Mouse (Mus musculus) lung, postnatal 0 days (tissue): Measurements from ENCODE around the gene Srpr. TPM values are rescaled to one million over a fixed set of nuclear protein-coding genes. Genes with fewer than 3 reads are reported as not detected.

Experiments used
- ATAC-seq: fragments of 200-750 bp; cut with Nextera tagmentation; 2 replicates; pipeline ENCODE4 v1.8.0; 2017; ENCODE audit warnings: moderate library complexity
- DNase-seq: peaks from one replicate; pipeline ENCODE4 v3.0.0-alpha.2; 2016; ENCODE audit warnings: low spot score
- H3K27ac ChIP-seq: fragments of 300-500 bp; sonication (generic); 2 replicates; pipeline ENCODE4 v1.5.1; 2014; ENCODE audit warnings: antibody characterized with exemption, mild to moderate bottlenecking, low read length, mixed read lengths
- H3K27me3 ChIP-seq: fragments of 300-500 bp; sonication (generic); replicated peaks from 2 replicates; pipeline ENCODE4 v1.6.1; 2014; ENCODE audit warnings: low read length, mixed read lengths; ENCODE audit not compliant: insufficient read depth
- H3K36me3 ChIP-seq: fragments of 300-500 bp; sonication (generic); 2 replicates; pipeline ENCODE4 v1.6.1; 2014; ENCODE audit warnings: low read length, mixed read lengths; ENCODE audit not compliant: insufficient read depth
- H3K4me1 ChIP-seq: fragments of 300-500 bp; sonication (generic); 2 replicates; pipeline ENCODE4 v1.6.1; 2014; ENCODE audit warnings: antibody characterized with exemption, low read depth, low read length, mixed read lengths; ENCODE audit not compliant: insufficient read depth
- H3K4me2 ChIP-seq: fragments of 300-500 bp; sonication (generic); replicated peaks from 2 replicates; pipeline ENCODE4 v1.6.1; 2014; ENCODE audit warnings: low read depth, mild to moderate bottlenecking, low read length, moderate library complexity, mixed read lengths
- H3K4me3 ChIP-seq: fragments of 300-500 bp; sonication (generic); 2 replicates; pipeline ENCODE4 v1.5.1; 2014; ENCODE audit warnings: low read depth, low read length
- H3K9ac ChIP-seq: fragments of 300-500 bp; sonication (generic); replicated peaks from 2 replicates; pipeline ENCODE4 v1.6.1; 2014; ENCODE audit warnings: low read depth, mild to moderate bottlenecking
- H3K9me3 ChIP-seq: fragments of 300-500 bp; sonication (generic); 2 replicates; pipeline ENCODE4 v1.6.1; 2016; ENCODE audit warnings: low read length, mixed read lengths
- CTCF ChIP-seq: IDR thresholded peaks from 2 replicates; pipeline ENCODE4 v1.5.1; 2016; ENCODE audit warnings: antibody characterized with exemption, mild to moderate bottlenecking
- EP300 ChIP-seq: IDR thresholded peaks from 2 replicates; pipeline ENCODE4 v1.6.1; 2016; ENCODE audit warnings: antibody characterized with exemption, mild to moderate bottlenecking, control low read depth
- WGBS: fragments of 180-500 bp; shearing (Covaris S2); extraction: QIAGEN DNeasy Blood & Tissue Kit; methylation state at CpG from one replicate; pipeline ENCODE4 v1.1.7; 2014; 5-methylcytosine and 5-hydroxymethylcytosine counted together
- polyA plus RNA-seq: library from polyadenylated mRNA; unstranded; fragments of >200 nt; fragmentation: Nextera tagmentation; extraction: Ambion mirVana; gene quantifications from 2 replicates; pipeline ENCODE4 v1.2.1, GENCODE M21; 2015

The Srpr gene
- polyA plus RNA-seq, 1 experiment from 2014 or later, result 125 TPM

DNA sequence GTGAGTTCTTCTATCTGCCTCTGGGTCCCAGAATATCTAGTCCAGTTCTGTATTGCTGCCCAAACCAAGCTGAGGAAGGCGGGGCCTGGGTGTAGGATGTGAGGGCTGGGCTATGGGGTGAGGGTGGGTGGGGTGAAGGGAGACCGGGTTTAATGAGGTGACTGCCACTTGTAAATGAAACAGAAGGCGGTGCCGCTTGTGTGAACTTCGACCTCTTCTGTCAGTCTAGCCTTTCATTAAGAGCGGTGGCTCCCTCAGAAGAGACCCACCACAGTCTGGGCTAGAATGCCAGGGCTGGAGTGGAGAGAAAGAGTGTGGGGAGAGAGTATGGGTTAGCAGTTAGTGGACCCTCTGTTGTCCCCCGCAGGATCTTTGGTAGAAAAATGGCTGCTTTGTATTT, 90.0 kb downstream of the Srpr start:
- ATAC-seq, result no peak; the same call in 1 of the 2 replicates

GRCm38 (mm10) chr9:35290417-35290816, 90.4 kb downstream of the Srpr start:
- Histone ChIP-seq H3K27ac (no peak overlapping the region), H3K9ac (no peak overlapping the region), H3K4me3 (no peak overlapping the region), H3K4me2 (no peak overlapping the region), H3K4me1 (no peaks in the 10 kb centered on the region), H3K36me3 (no peaks in the 10 kb centered on the region), H3K27me3 (0 out of 2 replicates have a peak, but pooled peaks cover 4% of the 10 kb centered on the region), H3K9me3 (no peaks in the 10 kb centered on the region)
- no peak for ATAC-seq
- DNase-seq, result no peak
- no peak for TF ChIP-seq EP300
- TF ChIP-seq CTCF, result no peak
- 95% methylated on average over 3 of the region's 3 CpGs for WGBS

More for the DNA sequence above, 90.0 kb downstream of the Srpr start:
- no peak overlapping the region for H3K27ac ChIP-seq
- H3K36me3 ChIP-seq, result no peaks in the 10 kb centered on the region
- H3K4me3 ChIP-seq, result no peak overlapping the region
- no peak overlapping the region for H3K9ac ChIP-seq
- H3K27me3 ChIP-seq, result 0 out of 2 replicates have a peak, but pooled peaks cover 4% of the 10 kb centered on the region
- no peaks in the 10 kb centered on the region for H3K9me3 ChIP-seq
- H3K4me2 ChIP-seq, result no peak overlapping the region
- no peak for DNase-seq
- WGBS, result 38% methylated on average over 7 of the region's 7 CpGs
- H3K4me1 ChIP-seq, result no peaks in the 10 kb centered on the region
- TF ChIP-seq CTCF (no peak), EP300 (no peak)

- H3K36me3 ChIP-seq, result no peaks in the 10 kb centered on the region
- WGBS, result 51% methylated on average over 4 of the region's 4 CpGs
- DNase-seq (no peak), ATAC-seq (no peak)
- no peak overlapping the region for H3K4me3 ChIP-seq
- no peak for TF ChIP-seq CTCF
- TF ChIP-seq EP300, result no peak
- 0 out of 2 replicates have a peak, but pooled peaks cover 4% of the 10 kb centered on the region for H3K27me3 ChIP-seq
- no peak overlapping the region for H3K27ac ChIP-seq
- H3K4me2 ChIP-seq, result no peak overlapping the region
- no peak overlapping the region for H3K9ac ChIP-seq
- no peaks in the 10 kb centered on the region for H3K4me1 ChIP-seq
- no peaks in the 10 kb centered on the region for H3K9me3 ChIP-seq
Measured at GRCm38 (mm10) chr9:35290916-35291315, 90.9 kb downstream of the Srpr start.

- Histone ChIP-seq H3K4me3 (no peak overlapping the region), H3K27ac (no peak overlapping the region), H3K27me3 (0 out of 2 replicates have a peak, but pooled peaks cover under 1% of the 10 kb centered on the region), H3K36me3 (no peaks in the 10 kb centered on the region), H3K9ac (no peak overlapping the region), H3K9me3 (no peaks in the 10 kb centered on the region), H3K4me2 (no peak overlapping the region), H3K4me1 (no peaks in the 10 kb centered on the region)
- TF ChIP-seq CTCF, result no peak
- no peak for TF ChIP-seq EP300
- DNase-seq, result no peak
- 55% methylated on average over 5 of the region's 5 CpGs for WGBS
- ATAC-seq, result no peak
Measured at GRCm38 (mm10) chr9:35293465-35293864, 93.5 kb downstream of the Srpr start.

Other genes starting within 250 kb of the Srpr start
- gene St3gal4, start 80.9 kb upstream of the Srpr start, polyA plus RNA-seq, result 50.0 and 55.7 TPM in 2 replicates
- 39.4 and 44.4 TPM in 2 replicates for gene Dcps, start 24.1 kb upstream of the Srpr start, polyA plus RNA-seq
- gene Tirap, start 116 bp downstream of the Srpr start, polyA plus RNA-seq, result 11.0 and 11.5 TPM in 2 replicates
- gene Foxred1, start 10.9 kb downstream of the Srpr start, polyA plus RNA-seq, result 22.5 and 23.2 TPM in 2 replicates
- gene Fam118b, start 67.6 kb downstream of the Srpr start, polyA plus RNA-seq, result 25.8 and 27.5 TPM in 2 replicates
- gene Rpusd4, start 67.7 kb downstream of the Srpr start, polyA plus RNA-seq, result 14.6 and 16.1 TPM in 2 replicates
- gene Cdon, start 221.0 kb downstream of the Srpr start, polyA plus RNA-seq, result 1.2 and 1.3 TPM in 2 replicates